Mouse (Mus musculus) brain, embryonic 14.5 days (tissue): ENCODE results near the gene Xpot.

Experiments used
- CTCF ChIP-seq: fragments of 200-500 bp; IDR thresholded peaks from 2 replicates; pipeline ENCODE4 v1.5.1; 2012; ENCODE audit warnings: inconsistent platforms, mild to moderate bottlenecking, moderate library complexity, borderline replicate concordance; ENCODE audit not compliant: insufficient read depth, insufficient read length; ENCODE audit errors: extremely low read depth
- POLR2A ChIP-seq: fragments of 200-500 bp; IDR thresholded peaks from 2 replicates; pipeline ENCODE4 v1.6.1; 2012; ENCODE audit warnings: mild to moderate bottlenecking, inconsistent platforms, borderline replicate concordance; ENCODE audit not compliant: poor library complexity, insufficient read depth, insufficient read length, severe bottlenecking; ENCODE audit errors: extremely low read depth

GRCm38 (mm10) chr10:121591106-121591505 lies 35.0 kb downstream of the Xpot start:
- TF ChIP-seq CTCF (no peak), POLR2A (no peak)
